Mouse (Mus musculus) c-Kit-positive CD71-negative TER-119-negative erythroid progenitor cells, embryonic 14.5 days (primary cell): ENCODE measurements around the gene Telo2.
"Not testable (repeated sequence)": the region's sequence is repeated elsewhere in the genome, so short reads cannot be mapped to it uniquely, and the experiment has no call there.

Experiments
- DNase-seq: peaks from one replicate; pipeline ENCODE4 v3.0.0-alpha.2; 2013; ENCODE audit warnings: low read depth

Gene Telo2

DNA sequence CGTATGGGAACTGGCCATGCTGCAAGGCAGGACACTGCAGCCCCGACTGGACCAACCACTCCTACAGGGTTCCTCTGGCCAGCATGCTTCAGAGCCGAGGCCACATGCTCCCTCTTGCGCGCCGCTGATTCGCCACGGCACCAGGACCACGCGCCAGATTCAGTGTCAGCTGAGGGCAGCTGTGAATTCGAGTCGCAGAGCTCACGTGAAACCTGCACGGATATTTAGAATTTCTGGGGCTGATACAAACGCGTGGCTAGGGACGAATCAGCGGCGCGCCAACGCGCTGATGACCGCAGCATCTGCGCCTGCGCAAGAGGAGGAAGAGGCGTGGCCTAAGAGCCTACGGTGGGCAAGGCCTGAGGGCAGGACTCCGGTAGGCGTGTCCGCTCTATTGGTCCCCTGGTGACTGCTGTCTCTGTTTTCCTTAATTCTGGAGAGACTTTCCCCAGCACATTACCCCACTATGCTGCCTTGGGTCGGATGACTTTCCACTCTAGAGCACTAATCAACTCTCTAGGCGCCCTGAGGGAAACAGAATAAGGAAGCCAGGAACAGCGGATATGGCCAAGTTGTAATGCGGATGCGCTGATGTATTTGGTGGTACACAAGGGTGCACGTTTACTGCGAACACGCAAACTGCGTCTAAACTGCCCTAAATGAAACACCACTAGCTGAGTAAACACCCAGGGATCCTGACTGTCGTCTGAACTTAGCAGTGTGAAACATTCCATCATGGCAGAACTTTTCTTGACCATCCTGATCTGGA lies at the start of gene Telo2:
Telo2 (minus strand) TSS at position 304 of the 769 bp plus-strand sequence.
- DNase-seq: peak; percentile 87

DNA sequence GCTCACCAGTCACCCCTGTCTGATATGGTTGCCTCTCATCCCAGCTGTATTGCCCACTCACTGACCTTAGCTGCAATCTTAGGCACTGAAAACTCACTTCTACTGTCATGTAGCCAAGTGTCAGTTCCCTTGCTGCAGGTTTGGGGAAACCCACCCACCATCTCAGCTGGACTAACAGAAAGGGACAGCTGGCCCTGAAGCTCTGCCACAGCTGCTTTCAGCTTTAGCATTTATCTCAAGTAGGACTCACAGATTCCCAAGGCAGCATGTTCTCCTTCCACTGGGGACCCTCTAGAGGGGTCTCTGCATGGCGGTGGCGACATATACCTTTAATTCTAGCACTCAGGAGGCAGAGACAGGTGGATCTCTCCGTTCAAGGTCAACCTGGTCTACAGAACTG lies 49.0 kb upstream of the Telo2 start:
- no peak for DNase-seq

DNA sequence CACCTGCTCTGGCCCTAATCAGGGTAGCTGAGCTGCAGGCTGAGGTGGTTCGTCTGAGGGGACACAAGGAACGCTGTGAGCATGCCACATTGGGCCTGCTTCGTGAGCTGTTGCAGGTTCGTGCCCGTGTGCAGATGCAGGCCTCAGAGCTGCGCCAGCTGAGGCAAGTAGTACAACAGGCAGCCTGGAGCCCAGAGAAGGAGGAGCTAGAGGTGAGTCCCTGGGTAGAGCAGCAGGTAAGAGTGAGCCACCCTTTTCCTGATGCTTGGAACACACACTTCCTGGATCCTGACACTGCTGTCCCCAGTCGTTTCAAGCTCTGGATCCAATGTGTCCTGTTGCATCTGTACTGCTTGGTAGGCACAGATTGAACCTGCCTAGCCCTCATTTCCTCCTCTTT lies 47.6 kb upstream of the Telo2 start:
- DNase-seq: no peak

DNA sequence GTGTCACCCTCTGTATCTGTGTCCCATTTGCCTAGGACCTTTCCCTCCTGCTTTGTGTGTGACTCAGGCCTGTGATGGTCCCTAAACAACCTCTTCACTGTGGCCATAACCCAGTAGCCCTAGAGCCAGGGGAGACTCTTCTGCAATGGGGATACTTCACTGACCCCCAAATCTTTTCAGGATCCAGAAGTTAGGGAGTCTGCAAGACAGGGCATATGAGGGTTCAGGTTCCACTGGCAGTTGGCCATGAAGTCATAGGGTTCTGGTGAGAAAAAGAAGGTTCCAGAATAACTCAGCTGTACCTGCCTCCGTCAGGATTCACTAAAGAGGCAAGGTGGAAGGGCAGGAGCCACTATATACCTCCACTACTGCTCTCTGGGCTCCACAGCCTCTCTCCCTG lies 46.4 kb upstream of the Telo2 start, which contains the start of gene Ccdc154:
Ccdc154 (plus strand) TSS at position 301 of the 400 bp plus-strand sequence.
- DNase-seq: no peak

DNA sequence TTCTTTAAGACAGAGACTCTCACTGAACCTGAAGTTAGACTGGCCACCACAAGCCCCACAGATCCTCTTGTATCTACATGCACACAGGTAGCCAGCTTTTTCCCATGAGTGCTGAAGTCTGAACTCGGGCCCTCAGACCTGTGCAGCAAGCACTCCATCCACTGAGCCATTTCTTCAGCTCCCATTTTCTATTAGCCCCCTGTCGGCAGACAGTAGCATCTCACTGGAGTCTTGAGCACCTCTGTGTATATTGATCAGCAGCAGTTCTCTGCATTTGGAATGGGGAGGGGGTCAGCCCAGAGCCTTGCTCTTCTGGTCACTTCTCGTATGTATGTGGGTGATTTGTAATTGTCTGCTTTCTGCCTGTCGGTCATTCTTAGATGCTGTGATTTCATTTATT lies 24.2 kb upstream of the Telo2 start:
- DNase-seq: no peak

DNA sequence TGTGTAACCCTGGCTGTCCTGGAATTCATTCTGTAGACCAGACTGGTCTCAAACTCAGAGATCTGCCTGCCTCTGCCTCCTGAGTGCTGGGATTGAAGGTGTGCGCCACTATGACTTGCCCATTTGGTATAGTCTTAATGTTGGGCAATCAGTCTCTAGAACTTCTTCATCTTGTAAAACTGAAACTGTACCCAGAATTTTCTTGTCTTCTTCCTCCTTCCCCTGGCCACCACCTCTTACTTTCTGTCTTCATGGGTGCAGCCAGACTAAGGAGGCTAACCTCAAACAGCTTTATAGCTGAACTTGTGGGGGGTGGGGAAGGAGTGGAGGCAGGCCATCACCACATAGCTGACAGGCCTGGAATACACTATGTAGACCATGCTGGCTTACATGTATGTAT lies 23.0 kb upstream of the Telo2 start:
- DNase-seq: no peak

DNA sequence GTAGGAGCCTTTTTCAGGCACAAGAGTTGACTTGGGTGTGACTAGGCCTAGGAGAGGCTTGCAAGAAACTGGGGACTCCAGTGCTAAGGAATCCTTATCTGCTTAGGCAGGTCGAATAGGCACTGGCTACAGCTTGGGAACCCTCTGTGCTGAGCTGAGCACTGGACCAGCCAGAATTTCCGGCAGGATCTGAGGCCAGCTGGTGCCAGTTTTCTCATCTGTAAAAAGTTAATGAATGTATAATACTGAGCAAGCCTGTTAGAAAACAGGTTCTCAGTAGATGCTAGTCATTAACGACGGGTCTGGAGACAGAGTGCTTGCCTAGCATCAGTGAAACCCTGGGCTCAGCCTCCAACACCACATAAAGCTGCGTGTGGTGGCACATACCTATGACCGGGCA lies 19.9 kb upstream of the Telo2 start:
- DNase-seq: no peak

DNA sequence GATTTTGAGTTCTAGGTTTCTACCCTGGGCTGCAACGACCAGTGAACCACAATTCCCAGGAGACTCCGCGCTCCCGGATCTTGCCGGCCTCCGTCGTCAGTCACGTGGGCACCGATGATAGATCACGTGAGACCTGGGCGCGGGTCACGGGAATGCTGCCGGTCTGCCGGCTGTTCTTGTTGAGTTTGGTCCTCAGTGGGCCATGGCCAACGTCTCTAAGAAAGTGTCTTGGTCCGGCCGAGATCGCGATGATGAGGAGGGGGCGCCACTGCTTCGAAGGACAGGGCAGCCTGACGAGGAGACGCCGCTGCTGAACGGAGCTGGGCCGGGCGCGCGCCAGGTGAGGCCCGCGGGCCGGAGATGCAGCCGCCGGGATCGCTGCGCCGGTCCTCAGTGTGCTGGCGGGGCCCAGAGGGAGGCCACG lies 17.5 kb upstream of the Telo2 start, which contains the start of gene Clcn7:
Clcn7 (plus strand) TSS at position 117 of the 424 bp plus-strand sequence.
- DNase-seq: peak; percentile 72

DNA sequence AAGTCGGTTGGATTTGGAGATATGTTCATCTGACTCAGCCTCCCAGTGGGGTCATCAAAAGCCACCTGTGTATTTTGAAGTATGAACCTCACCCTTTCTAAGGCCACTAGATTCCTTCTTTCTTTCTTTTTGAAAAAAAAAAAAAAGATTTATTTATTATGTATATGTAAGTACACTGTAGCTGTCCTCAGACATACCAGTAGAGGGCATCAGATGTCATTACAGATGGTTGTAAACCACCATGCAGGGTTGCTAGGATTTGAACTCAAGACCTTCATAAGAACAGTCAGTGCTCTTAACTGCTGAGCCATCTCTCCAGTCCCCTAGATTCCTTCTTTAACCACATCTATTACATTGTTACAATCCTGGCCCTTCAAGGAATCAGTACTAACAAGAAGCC lies 14.3 kb upstream of the Telo2 start:
- no peak for DNase-seq

DNA sequence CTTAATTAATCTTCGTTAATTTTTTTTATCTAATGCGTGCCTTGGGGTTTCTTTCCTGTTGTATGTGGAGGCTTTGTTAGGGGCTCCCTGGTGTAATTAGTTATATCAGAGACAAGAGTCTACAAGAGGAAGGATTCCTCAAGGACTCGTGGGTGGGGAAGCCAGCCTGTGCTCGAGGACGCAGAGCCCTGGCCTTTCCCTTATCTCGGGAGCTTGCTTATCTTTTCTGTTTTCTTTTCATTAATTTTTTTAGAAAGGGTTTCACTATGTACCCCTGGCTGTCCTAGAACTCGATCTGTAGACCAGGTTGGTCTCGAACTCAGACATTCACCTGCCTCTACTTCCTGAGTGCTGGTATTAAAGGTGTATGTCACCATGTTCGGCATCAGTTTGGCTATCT lies 11.9 kb upstream of the Telo2 start:
- no peak for DNase-seq

DNA sequence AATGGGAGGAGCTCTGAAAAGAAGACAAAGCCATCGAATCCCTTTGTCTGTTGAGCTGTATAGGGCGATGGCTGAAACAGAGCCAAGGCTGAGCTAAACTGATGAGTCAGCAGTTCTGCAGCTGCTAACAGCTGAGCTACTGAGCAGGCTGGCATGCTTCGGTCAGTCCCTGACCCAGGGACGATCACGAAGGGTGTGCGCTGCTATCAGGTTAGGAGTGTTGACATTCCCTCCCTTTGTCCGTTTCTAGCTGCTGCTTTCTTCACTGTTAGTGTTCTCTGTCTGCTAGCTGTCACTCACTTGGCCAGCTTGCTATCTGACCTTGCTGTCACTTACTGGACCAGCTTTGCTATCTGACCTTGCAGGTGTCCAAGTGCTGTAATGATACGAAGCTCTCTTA lies 11.3 kb upstream of the Telo2 start:
- no peak for DNase-seq

DNA sequence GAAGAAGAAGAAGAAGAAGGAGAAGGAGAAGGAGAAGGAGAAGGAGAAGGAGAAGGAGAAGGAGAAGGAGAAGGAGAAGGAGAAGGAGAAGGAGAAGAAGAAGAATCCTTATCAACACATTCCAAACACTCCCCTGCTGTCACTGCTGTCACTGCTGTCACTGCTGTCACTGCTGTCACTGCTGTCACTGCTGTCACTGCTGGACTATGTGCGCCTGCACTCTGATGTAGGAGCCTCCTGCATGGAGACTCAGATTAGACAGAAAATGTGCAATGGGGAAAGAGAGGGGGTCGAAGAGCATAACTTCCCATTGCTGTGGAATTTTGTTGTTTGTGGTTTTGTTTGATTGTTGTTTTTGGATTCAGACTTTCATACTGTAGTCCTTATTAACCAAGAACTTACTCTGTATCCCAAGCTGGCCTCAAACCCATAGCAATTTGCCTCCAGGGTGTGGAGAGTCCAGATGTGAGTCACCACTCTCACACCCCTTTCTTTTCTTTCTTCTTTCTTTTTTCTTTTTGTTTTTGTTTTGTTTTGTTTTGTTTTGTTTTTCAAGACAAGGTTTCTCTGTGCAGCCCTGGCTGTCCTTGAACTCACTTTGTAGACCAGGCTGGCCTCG lies 9.8 kb upstream of the Telo2 start:
- DNase-seq: not testable (repeated sequence)

DNA sequence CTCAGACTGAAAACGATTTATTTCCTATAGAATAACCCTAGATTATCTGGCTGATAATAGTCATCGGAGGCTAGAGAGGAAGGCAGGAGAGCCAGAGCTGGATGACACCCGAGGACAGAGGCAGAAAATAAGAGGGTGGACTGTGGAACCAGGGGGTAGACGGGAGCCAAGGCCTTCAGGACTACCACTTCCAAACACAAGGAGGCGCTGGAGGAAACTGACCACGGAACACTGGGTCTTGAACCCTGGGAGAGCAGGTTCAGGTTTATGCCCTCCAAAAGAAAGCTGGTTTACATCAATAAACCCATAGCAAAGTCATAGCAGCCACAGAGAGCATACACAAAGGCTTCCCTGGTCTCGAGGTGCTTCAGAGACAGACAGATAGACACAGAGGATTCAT lies 8.2 kb upstream of the Telo2 start:
- no peak for DNase-seq

DNA sequence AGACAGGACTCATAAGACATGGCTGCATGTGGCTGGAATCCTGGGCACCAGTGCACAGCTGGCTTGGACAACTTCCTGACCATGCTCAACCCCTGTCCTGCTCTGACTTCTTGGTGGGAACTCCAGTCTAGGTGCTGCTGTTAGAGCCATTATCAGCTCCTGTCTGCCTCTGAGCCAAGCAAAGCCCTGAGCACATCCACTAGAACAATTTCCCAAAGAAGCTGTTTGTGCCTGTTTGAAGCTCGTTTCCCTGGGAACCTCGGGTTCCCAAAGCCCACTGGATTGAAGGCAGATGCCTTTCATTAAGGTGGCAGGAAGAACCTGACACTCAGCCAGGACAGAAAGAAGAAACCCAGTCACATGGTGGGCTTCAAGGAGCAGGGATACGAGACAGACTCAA lies 4.6 kb upstream of the Telo2 start, which contains the start of gene Ptx4:
Ptx4 (plus strand) TSS at position 355 of the 400 bp plus-strand sequence.
- DNase-seq: no peak

DNA sequence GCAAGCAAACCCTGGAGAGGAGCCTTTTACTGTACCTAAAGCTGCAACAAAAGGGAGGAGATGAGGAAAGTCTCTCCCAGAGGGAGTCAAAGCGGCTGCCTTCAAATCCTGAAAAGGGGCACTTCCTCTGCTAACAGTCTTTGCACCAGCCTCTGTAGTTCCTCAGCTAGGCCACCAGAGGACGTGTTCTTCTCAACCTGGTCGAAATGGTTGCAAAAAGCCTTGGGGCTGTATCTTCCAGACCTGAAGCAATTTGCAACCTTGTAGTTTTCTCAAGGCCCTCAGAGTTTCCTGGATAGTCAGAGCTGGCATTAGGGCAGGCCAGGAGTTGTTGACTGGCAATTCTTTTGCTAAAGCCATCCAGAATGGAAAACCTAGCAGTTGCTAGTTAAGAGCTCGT lies 1.5 kb upstream of the Telo2 start:
- peak; percentile 62 for DNase-seq

DNA sequence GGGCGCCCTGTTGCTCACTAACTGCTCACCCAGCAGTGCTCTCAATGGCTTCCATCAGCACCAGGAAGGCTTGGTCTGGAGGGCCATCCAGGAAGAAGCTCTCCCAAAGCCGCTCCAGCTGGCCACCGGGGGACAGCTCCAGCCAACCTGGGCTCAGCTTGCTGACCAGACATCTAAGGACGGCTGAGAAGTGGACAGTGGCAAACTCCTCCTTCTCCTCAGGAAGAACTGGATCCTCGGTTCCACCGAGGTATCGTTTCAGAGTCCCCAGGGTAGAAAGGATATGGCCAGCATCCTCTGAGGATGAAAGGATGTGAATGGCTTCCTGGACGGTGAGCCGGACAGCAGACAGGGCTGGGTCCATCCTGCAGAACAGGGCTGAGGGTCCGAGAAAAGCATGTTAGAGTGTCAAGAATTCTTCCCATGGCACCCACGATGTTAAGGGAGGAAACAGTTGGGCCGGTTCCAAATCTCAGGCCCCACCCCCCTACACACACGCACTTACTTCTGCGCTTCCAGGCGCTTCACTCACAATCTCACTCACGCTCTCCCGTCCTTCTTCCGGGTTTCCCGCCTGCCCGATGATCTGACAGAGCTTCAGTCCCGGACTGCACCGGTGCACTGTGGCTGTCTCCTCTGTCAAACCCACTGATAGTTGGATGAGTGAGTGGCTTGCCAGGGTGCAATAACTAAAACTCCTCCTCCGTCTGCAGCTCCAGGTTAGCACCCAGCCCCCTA lies 690 bp downstream of the Telo2 start:
- peak; percentile 45 for DNase-seq

DNA sequence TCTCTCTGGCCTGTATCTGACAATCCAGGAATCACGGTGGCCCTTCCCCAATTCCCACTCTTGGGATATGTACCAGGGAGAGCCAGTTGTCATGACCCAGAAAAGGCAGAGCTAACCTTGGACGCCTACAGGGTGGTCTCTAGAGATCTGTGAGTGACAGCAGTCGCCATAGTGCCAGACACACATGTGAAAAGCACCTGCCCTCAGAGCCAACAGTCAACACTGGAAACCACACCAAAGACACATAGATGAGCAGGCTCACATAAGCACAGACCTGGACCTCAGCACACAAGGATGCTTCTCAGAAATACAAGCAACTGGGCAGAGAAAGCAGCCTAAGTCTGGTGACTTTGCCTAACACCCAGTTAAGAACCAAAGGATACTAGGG lies 3.4 kb downstream of the Telo2 start:
- DNase-seq: no peak

DNA sequence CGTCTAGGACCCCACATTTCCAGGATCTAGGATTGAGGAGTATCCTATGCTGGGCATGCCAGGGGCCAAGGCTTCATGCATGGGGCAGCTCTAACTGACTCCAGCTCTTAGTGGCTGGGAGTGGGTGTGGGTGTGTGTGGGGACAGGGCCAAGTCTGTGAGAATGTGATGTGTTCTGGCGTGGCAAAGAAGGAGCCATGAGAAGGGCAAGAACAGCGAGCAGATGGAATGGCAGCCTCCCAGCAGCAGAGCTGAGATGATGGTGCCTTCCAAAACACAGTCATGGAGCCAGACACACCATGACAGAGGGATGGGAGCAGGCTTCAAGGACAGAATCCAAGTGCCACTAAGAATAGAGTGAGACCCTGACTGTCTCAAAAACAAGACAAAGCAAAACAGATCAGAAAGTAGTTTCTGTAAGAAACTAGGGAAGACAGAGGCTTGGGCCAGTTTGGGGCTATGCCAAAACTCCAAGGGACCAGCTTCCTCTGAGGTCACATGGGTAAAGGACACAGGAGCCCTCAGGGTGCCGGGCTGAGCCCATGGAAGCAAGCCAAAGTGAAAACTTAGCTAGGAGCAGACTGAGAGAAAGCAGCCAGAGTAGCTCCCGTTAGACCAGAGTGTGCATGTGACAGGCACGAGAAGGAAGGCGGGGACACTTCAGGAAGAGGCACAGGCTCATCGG lies 3.9 kb downstream of the Telo2 start:
- no peak for DNase-seq

DNA sequence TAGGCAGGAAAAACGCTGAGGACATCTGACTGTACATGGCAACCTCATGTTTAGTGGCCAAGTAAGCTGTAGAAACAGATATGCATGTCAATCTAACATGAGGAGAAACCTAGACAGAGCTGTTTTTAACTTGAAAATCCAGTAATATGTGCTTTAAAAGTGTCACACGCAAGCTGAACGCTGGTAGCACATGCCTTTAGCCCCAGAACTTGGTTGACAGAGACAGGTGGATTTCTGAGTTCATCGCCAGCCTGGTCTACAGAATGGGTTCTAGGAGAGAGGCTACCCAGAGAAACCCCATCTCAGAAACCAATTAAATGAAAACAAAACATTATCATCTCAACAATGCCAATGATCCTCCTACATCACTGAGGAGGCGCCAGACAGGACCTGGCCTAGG lies 4.5 kb downstream of the Telo2 start:
- DNase-seq: no peak

DNA sequence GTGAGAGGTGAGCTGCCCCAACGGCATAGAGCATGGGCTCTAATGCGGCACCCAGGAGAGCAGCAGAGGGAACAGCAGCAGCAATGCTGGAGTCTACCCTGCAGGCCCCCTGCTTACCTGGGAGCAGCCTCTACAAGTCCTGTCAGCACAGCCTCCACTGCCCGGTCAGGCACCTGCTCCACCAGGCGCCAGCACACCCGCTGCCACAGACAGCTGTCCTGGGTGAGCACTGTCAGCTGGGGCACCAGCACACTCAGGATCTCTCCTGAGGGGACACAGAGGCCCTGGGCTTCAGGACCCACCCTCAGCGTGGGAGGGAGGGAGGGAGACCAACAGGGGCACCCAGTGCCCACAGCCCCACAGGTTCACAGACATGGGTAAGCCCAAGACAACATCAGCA lies 5.2 kb downstream of the Telo2 start:
- no peak for DNase-seq

DNA sequence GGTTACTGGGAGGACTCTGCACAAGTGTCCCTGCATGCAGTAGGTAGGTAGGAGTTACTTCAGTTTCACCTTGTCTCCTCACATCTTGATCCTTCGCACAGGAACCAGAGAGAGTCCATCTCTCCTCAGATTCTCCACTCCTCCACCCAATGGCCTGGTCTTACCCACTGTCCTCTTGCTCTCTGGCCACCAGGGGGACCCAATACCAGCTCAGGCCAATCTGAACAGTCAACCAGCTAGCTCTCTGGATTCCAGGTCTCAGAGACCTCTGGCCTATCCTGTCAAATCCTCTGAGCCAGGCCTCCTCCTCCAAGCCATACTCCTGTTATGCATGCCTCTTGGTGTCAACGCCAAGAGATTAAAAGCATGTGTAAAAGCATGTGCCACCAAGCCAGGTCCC lies 6.2 kb downstream of the Telo2 start:
- no peak for DNase-seq

DNA sequence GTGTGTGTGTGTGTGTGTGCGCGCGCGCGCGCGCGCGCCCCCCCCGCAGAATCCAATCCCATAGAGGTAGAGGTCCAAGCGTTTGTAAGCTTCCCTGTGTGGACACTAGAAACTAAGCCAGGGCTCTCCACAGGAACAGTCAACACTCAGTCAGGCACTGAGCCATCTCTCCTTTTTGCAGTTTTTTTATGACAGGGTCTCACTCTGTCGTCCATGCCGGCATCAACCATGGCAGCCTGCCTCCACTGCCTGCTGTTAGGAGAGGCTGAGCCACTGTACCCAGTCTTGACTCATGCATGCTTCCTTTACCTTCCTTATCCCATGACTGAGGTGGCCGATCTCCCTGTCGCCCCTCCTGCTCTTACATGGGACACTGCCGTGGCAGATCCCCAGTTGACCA lies 8.0 kb downstream of the Telo2 start:
- DNase-seq: no peak
